Mouse (Mus musculus) frontal cortex, adult (tissue): ENCODE results near the gene Sstr2.

Experiments used
- ATAC-seq: cut with Nextera tagmentation; 2 replicates; pipeline ENCODE4 v1.9.2; 2017; ENCODE audit warnings: mild to moderate bottlenecking, moderate library complexity, mixed read lengths; ENCODE audit not compliant: low TSS enrichment

The Sstr2 gene

GRCm38 (mm10) chr11:113619420-113620080 is 408 bp downstream of the Sstr2 start:
- peak; percentile 62 for ATAC-seq

GRCm38 (mm10) chr11:113621001-113621400 is 1.9 kb downstream of the Sstr2 start:
- ATAC-seq, result no peak

- ATAC-seq, result no peak
Measured at GRCm38 (mm10) chr11:113622028-113622427, 2.9 kb downstream of the Sstr2 start.

GRCm38 (mm10) chr11:113625437-113625836 is 6.3 kb downstream of the Sstr2 start:
- no peak for ATAC-seq

GRCm38 (mm10) chr11:113627785-113628184 is 8.6 kb downstream of the Sstr2 start:
- no peak for ATAC-seq

GRCm38 (mm10) chr11:113630642-113631041 is 11.5 kb downstream of the Sstr2 start:
- ATAC-seq, result 0 out of 2 replicates have a peak, but pooled peaks have one; percentile 57

GRCm38 (mm10) chr11:113631302-113631701 is 12.2 kb downstream of the Sstr2 start:
- no peak for ATAC-seq

- no peak; the same call in 1 of the 2 replicates for ATAC-seq
Measured at GRCm38 (mm10) chr11:113631862-113632261, 12.7 kb downstream of the Sstr2 start.

GRCm38 (mm10) chr11:113632303-113632702 is 13.2 kb downstream of the Sstr2 start:
- no peak for ATAC-seq

GRCm38 (mm10) chr11:113633398-113633797 is 14.3 kb downstream of the Sstr2 start:
- no peak for ATAC-seq

- ATAC-seq, result no peak
Measured at GRCm38 (mm10) chr11:113634699-113635121, 15.6 kb downstream of the Sstr2 start.

GRCm38 (mm10) chr11:113638680-113639079 is 19.5 kb downstream of the Sstr2 start:
- no peak for ATAC-seq

- ATAC-seq, result no peak
Measured at GRCm38 (mm10) chr11:113645181-113645580, 26.0 kb downstream of the Sstr2 start.

- no peak for ATAC-seq
Measured at GRCm38 (mm10) chr11:113648152-113648551, 29.0 kb downstream of the Sstr2 start.

GRCm38 (mm10) chr11:113648690-113649352 is 29.7 kb downstream of the Sstr2 start, which contains the start of gene Cog1:
TSS of gene Cog1 (plus strand) at chr11:113649169.
- no peak for ATAC-seq

- peak; percentile 66 for ATAC-seq
Measured at GRCm38 (mm10) chr11:113649353-113650210, 30.4 kb downstream of the Sstr2 start, which contains the start of gene Slc39a11. TSS of gene Slc39a11 (minus strand) at chr11:113650079.

GRCm38 (mm10) chr11:113651206-113651906 is 32.2 kb downstream of the Sstr2 start:
- no peak for ATAC-seq

- no peak for ATAC-seq
Measured at GRCm38 (mm10) chr11:113651907-113652273, 32.7 kb downstream of the Sstr2 start.

- no peak for ATAC-seq
Measured at GRCm38 (mm10) chr11:113652516-113652915, 33.4 kb downstream of the Sstr2 start.

GRCm38 (mm10) chr11:113654105-113654504 is 35.0 kb downstream of the Sstr2 start:
- no peak for ATAC-seq

- peak; percentile 39 for ATAC-seq
Measured at GRCm38 (mm10) chr11:113654561-113655270, 35.6 kb downstream of the Sstr2 start.
